Mouse (Mus musculus) neural tube, embryonic 15.5 days (tissue): ENCODE measurements around the gene Lrit2. TPM values are rescaled to one million over a fixed set of nuclear protein-coding genes. Genes with fewer than 3 reads are reported as not detected.
A peak's percentile ranks its signal among the peaks of the same experiment; 100 is the strongest.

Experiments
- ATAC-seq: fragments of 200-750 bp; cut with Nextera tagmentation; 2 replicates; pipeline ENCODE4 v1.8.0; 2017; ENCODE audit warnings: mild to moderate bottlenecking, moderate TSS enrichment, moderate library complexity; ENCODE audit not compliant: low FRiP score
- H3K27ac ChIP-seq: fragments of 300-500 bp; sonication (generic); replicated peaks from 2 replicates; pipeline ENCODE4 v1.5.1; 2015; ENCODE audit warnings: mild to moderate bottlenecking, inconsistent platforms
- H3K27me3 ChIP-seq: fragments of 300-500 bp; sonication (generic); replicated peaks from 2 replicates; pipeline ENCODE4 v1.6.1; 2015; ENCODE audit warnings: inconsistent platforms
- H3K36me3 ChIP-seq: fragments of 300-500 bp; sonication (generic); 2 replicates; pipeline ENCODE4 v1.6.1; 2015; ENCODE audit warnings: inconsistent platforms
- H3K4me1 ChIP-seq: fragments of 300-500 bp; sonication (generic); 2 replicates; pipeline ENCODE4 v1.6.1; 2015; ENCODE audit warnings: inconsistent platforms
- H3K4me2 ChIP-seq: fragments of 300-500 bp; sonication (generic); 2 replicates; pipeline ENCODE4 v1.6.1; 2015; ENCODE audit warnings: inconsistent platforms, mild to moderate bottlenecking, moderate library complexity
- H3K4me3 ChIP-seq: fragments of 300-500 bp; sonication (generic); replicated peaks from 2 replicates; pipeline ENCODE4 v1.5.1; 2015; ENCODE audit warnings: mild to moderate bottlenecking, inconsistent platforms
- H3K9ac ChIP-seq: fragments of 300-500 bp; sonication (generic); replicated peaks from 2 replicates; pipeline ENCODE4 v1.6.1; 2015; ENCODE audit warnings: mild to moderate bottlenecking, inconsistent platforms
- H3K9me3 ChIP-seq: fragments of 300-500 bp; sonication (generic); replicated peaks from 2 replicates; pipeline ENCODE4 v1.6.1; 2016; ENCODE audit warnings: inconsistent platforms
- WGBS: fragments of 180-500 bp; shearing (Covaris S2); methylation state at CpG from one replicate; pipeline ENCODE4 v1.1.7; 2015; ENCODE audit warnings: mixed read lengths; 5-methylcytosine and 5-hydroxymethylcytosine counted together
- polyA plus RNA-seq: library from polyadenylated mRNA; unstranded; fragments of >200 nt; fragmentation: Nextera tagmentation; extraction: Ambion mirVana; gene quantifications from 2 replicates; pipeline ENCODE4 v1.2.1, GENCODE M21; 2015

The Lrit2 gene
- polyA plus RNA-seq, 1 experiment from 2014 or later, result not detected

DNA sequence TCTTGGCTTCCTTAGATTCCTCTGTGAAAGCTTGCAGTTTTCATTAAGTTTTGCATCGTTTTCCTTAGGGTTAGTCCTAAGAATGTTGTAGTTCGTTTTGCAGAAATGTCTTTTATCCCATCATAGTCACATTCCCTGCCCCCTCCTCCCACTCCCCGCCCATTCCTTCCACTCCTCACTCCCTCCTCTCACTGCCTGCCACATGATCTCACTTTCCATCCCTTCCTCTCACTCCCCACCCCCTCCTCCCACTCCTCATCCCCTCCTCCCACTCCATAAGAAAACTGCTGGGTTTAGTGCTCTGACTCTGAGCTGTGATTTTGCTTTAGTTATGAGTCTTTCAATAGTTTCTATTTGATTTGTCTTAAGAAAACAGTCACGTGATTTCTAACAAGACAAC is 16.0 kb downstream of the Lrit2 start:
- Histone ChIP-seq H3K4me3 (no peak overlapping the region), H3K27ac (no peak overlapping the region), H3K9me3 (no peaks in the 10 kb centered on the region), H3K4me2 (no peak overlapping the region), H3K36me3 (no peaks in the 10 kb centered on the region), H3K4me1 (no peaks in the 10 kb centered on the region), H3K9ac (no peak overlapping the region), H3K27me3 (no peaks in the 10 kb centered on the region)
- ATAC-seq, result no peak
- 39% methylated on average over 4 of the region's 4 CpGs for WGBS

DNA sequence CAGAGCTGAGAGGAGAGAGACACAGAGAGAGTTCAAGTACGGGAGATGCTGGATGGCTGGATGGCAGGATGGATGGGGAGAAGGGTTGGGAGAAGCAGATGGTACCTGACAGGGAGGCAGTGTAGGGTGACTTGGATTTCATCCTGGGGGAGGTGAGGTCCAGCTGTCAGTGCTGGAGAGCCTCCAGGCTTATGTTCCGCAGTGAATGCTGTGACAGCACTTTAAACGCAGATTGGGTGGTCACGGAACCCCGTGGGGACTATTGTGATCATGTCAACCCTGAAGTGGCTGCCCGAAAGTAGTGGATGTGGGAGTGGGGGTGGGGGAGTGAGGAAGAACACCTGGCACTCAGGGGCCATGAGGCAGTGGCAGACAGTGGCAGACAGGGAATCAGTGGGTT is 26.7 kb downstream of the Lrit2 start:
- Histone ChIP-seq H3K27me3 (peaks cover 9% of the 10 kb centered on the region), H3K4me3 (no peak overlapping the region), H3K9me3 (no peaks in the 10 kb centered on the region), H3K4me2 (no peak overlapping the region), H3K9ac (no peak overlapping the region), H3K4me1 (peaks cover 11% of the 10 kb centered on the region), H3K36me3 (no peaks in the 10 kb centered on the region), H3K27ac (no peak overlapping the region)
- WGBS, result 55% methylated on average over 6 of the region's 6 CpGs
- ATAC-seq, result no peak

DNA sequence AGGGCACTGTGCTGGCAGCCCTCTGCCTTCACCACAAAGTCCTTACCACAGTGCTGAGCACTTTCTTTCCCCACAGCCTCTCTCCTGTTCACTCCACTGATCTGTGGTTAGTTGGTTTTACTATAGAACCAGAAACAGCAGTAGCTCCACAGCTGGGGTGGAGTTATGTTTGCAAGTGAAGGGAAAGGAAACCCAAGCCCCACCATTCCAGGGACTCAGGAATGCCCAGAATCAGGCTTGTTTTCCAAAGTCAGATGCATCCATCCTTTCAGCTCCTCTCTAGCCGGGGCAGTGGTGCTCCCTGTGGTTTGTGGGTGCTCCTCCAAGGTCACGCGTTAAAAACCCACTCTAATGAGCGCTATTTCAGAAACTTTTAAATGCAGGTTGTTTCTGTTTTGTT is 27.8 kb downstream of the Lrit2 start:
- H3K4me1 ChIP-seq, result peaks cover 11% of the 10 kb centered on the region
- H3K36me3 ChIP-seq, result no peaks in the 10 kb centered on the region
- H3K9ac ChIP-seq, result no peak overlapping the region
- H3K9me3 ChIP-seq, result no peaks in the 10 kb centered on the region
- peaks cover 10% of the 10 kb centered on the region for H3K27me3 ChIP-seq
- WGBS, result 90% methylated on average over 4 of the region's 4 CpGs
- no peak for ATAC-seq
- H3K4me3 ChIP-seq, result no peak overlapping the region
- H3K27ac ChIP-seq, result no peak overlapping the region
- H3K4me2 ChIP-seq, result no peak overlapping the region

DNA sequence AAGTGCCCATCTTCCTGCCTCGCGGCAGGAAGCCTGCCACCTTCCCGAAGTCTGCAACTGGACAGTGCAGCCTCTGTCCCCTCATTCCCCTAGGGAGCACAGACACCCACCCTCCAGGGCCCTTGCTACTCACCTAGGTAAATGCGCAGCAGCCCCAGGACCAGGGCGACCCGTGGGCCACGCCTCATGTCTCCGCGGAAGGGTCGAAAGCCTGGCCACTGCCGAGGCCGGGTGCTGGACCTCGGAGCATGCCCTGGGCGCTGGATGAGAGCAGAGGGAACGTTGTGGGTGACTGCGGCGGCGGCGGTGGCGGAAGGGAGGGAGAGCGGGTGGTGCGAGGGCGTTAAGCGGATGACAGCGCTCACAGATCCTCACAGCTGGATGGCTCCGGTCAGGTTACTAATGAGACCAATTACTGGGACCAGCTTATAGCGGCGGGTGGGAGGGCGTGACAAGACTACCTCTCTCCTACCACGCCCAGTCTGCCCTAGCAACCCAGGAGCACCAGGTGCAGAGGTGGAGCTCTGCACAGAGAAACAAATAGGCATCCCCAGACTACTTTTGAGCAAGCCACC is 30.3 kb downstream of the Lrit2 start, which contains the start of gene Cdhr1:
Cdhr1 (minus strand) TSS at position 392 of the 575 bp plus-strand sequence.
- Histone ChIP-seq H3K4me2 (peak within 1 kb of the TSS; percentile 92), H3K9me3 (no peaks in the 10 kb centered on the region), H3K4me3 (peak within 1 kb of the TSS; percentile 50), H3K36me3 (no peaks in the 10 kb centered on the region), H3K4me1 (peaks cover 11% of the 10 kb centered on the region), H3K27ac (no peak within 1 kb of the TSS), H3K9ac (peak within 1 kb of the TSS; percentile 60), H3K27me3 (peaks cover 10% of the 10 kb centered on the region)
- ATAC-seq, result peak; percentile 67
- 1% methylated on average over 29 of the region's 30 CpGs for WGBS

DNA sequence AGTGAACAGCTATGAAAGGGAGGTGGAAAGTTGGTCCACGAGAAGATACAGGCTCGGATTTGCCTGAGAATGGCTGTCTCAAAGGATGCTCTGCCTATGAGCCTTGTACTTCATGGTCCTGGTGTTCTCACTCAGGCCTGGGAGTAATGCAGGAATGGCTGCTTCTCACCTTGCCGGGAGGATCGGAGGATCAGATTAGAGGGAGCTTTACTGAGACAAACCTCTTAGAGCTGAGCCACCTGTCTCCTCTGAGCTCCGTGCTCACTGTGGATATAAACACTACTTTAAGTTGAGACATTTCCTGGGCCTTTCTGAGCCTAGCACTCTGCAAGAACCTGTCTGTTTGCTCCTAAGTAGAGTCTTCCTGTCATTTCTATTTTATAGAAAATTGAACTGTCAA is 33.8 kb downstream of the Lrit2 start:
- H3K4me2 ChIP-seq, result no peak overlapping the region
- H3K4me1 ChIP-seq, result peaks cover 11% of the 10 kb centered on the region
- ATAC-seq, result no peak
- WGBS, result 86% methylated on average over 5 of the region's 5 CpGs
- H3K27me3 ChIP-seq, result peaks cover 10% of the 10 kb centered on the region
- no peak overlapping the region for H3K27ac ChIP-seq
- H3K36me3 ChIP-seq, result no peaks in the 10 kb centered on the region
- no peak overlapping the region for H3K9ac ChIP-seq
- no peaks in the 10 kb centered on the region for H3K9me3 ChIP-seq
- no peak overlapping the region for H3K4me3 ChIP-seq

DNA sequence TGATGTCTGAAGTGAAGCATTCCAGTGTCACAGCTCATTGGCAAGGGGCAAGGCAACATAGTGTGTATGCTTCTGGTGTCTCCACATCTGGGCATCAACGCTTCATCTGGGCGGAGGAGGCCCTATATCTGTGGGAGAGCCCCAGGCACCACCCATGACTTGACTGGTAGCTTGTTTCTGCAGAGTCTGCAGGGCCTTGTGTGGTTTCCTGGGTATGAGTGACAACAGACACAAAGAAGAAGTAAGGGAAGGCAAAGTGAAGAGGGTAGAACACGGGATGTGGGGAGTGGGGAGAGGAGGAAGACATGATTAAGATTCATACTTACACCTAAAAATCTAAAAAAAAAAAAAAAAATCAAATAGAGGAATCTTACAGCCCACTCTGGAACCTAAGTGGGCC is 34.8 kb downstream of the Lrit2 start:
- WGBS, result 87% methylated on average over 3 of the region's 3 CpGs
- Histone ChIP-seq H3K27ac (no peak overlapping the region), H3K36me3 (no peaks in the 10 kb centered on the region), H3K4me3 (no peak overlapping the region), H3K9me3 (no peaks in the 10 kb centered on the region), H3K9ac (no peak overlapping the region), H3K4me1 (peaks cover 11% of the 10 kb centered on the region), H3K4me2 (no peak overlapping the region), H3K27me3 (peaks cover 10% of the 10 kb centered on the region; the same call in 1 of the 2 replicates)
- ATAC-seq, result no peak

DNA sequence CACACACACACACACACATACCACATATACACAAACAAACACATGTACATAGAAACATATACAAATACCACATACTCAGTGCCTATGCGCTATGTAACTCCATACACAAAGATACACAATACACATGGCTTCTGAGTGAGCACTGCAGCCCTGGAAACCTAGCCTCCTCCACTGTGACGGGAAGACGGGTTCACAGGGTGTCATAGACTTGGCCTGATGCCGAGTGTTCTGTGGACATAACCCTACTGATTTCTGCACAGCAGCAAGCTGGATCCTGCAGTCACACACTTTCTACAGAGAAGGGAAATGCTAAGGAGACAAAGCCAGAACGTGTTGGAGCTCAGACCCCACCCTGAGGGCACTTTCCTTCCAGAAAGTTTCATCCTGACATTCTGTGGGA is 37.0 kb downstream of the Lrit2 start:
- WGBS, result 62% methylated on average over 5 of the region's 5 CpGs
- H3K4me2 ChIP-seq, result no peak overlapping the region
- H3K27ac ChIP-seq, result no peak overlapping the region

DNA sequence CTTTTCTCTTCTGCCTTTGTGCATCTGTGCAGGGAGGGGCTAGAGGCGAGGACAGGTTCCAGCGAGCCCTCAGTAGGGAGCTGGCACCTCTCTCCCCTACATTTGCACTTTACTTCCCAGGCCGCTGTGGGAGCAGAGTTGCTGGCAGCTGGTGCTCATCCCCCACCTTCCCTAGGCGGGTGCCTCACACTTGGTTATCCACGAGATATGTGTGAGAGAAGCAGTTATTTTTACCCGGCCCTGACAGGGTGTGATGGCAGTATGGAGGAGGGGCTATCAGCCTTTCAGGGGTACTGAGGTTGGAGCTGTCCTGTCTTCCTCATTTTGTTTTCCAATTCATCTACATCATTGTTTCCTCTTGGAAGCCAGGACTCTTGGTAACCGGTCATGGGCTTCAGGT is 38.1 kb downstream of the Lrit2 start:
- no peaks in the 10 kb centered on the region for H3K27me3 ChIP-seq
- no peak overlapping the region for H3K27ac ChIP-seq
- WGBS, result 43% methylated on average over 7 of the region's 7 CpGs
- ATAC-seq, result no peak
- no peak overlapping the region for H3K4me2 ChIP-seq
- H3K36me3 ChIP-seq, result no peaks in the 10 kb centered on the region
- H3K4me1 ChIP-seq, result no peaks in the 10 kb centered on the region
- no peak overlapping the region for H3K9ac ChIP-seq
- H3K4me3 ChIP-seq, result no peak overlapping the region
- no peaks in the 10 kb centered on the region for H3K9me3 ChIP-seq

More for the DNA sequence above, 37.0 kb downstream of the Lrit2 start:
- no peaks in the 10 kb centered on the region for H3K9me3 ChIP-seq
- H3K4me3 ChIP-seq, result no peak overlapping the region
- H3K9ac ChIP-seq, result no peak overlapping the region
- no peaks in the 10 kb centered on the region for H3K36me3 ChIP-seq
- ATAC-seq, result no peak
- H3K4me1 ChIP-seq, result no peaks in the 10 kb centered on the region
- H3K27me3 ChIP-seq, result no peaks in the 10 kb centered on the region

DNA sequence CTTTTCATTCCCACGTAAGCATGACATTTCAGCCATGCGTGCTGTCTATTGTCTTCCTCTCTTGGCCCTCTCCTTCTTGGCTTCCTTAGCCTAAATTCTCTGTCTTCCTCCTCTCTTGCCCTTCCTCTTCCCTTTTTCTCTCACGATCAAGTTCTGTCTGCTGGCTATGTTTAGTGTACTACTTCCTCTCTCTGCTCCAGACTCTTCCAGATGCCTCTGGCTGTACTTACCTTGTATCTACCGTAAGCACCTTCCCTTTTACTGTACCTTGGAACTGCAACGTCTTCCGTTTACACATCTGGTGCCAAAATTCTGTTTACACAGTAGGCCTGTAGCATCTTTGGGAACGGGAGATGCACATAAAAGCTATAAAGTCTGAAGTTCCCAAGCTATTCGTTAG is 41.7 kb downstream of the Lrit2 start:
- 77% methylated on average over 8 of the region's 8 CpGs for WGBS
- Histone ChIP-seq H3K4me1 (no peaks in the 10 kb centered on the region), H3K4me2 (no peak overlapping the region), H3K9ac (no peak overlapping the region), H3K27me3 (no peaks in the 10 kb centered on the region), H3K36me3 (no peaks in the 10 kb centered on the region), H3K9me3 (no peaks in the 10 kb centered on the region), H3K27ac (no peak overlapping the region), H3K4me3 (no peak overlapping the region)
- no peak for ATAC-seq

DNA sequence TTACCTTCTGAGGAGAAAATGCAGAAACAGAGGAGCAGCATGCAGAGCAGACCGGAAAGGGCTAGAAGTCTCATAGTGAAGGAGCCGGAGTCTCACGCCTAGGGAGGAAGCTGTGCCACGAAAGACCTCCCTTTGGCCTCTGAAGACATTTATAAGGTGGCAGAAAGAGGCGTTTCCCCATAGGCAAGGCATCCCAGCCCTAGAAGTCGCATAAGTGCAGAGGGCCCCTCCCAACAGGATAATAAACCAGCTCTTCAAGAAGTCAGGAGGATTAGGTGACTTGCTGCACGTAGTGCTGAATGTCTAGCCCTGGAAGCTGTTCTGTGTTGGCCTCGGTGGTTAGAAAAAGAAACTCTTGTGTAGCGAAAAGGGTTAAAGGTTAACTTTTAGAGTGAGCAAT is 42.2 kb downstream of the Lrit2 start:
- Histone ChIP-seq H3K9me3 (no peaks in the 10 kb centered on the region), H3K36me3 (no peaks in the 10 kb centered on the region), H3K27ac (no peak overlapping the region), H3K4me1 (no peaks in the 10 kb centered on the region), H3K9ac (no peak overlapping the region), H3K27me3 (no peaks in the 10 kb centered on the region), H3K4me2 (no peak overlapping the region), H3K4me3 (no peak overlapping the region)
- 16% methylated on average over 9 of the region's 9 CpGs for WGBS
- ATAC-seq, result no peak

DNA sequence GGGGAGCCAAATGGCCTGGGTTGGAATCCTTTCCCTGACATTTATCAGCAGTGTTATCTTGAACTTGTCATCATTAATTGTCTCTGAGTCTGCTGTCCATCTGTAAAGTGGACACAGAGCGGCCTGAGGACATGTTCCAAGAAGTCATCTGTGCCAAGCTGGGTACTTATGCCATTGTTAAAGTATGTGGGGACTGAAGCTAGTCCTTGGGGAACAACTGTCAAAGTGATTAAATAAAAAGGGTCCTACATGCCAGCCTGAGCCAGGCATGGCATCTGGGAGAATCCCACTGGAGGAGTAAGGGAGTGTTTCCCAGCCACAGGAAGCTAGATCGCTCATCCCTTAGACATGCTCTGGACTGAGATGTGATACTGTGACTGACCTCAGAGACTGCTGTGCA is 42.7 kb downstream of the Lrit2 start:
- Histone ChIP-seq H3K27ac (no peak overlapping the region), H3K4me1 (no peaks in the 10 kb centered on the region), H3K4me3 (no peak overlapping the region), H3K4me2 (no peak overlapping the region), H3K9ac (no peak overlapping the region), H3K36me3 (no peaks in the 10 kb centered on the region), H3K27me3 (no peaks in the 10 kb centered on the region), H3K9me3 (no peaks in the 10 kb centered on the region)
- 62% methylated on average over 2 of the region's 2 CpGs for WGBS
- ATAC-seq, result no peak

DNA sequence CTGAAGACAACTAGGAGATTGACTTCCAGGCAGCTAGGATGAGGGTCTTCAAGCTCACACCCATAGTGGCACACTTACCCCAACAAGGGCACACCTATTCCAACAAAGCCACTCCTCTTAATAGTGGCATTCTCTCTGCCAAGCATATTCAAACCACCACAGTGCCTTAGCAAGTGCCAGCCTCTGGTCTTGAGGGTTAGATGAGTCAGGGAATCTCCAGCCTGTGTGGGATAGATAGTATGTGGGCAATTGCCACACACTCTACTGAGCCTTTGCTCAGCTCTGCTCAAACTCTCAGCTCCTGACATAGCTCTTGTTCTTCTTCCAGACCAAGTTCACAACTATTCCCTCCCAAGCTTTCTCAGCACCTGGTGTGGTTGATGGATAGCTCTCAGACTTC is 43.6 kb downstream of the Lrit2 start:
- no peak overlapping the region for H3K27ac ChIP-seq
- no peaks in the 10 kb centered on the region for H3K4me1 ChIP-seq
- H3K9me3 ChIP-seq, result no peaks in the 10 kb centered on the region
- no peaks in the 10 kb centered on the region for H3K27me3 ChIP-seq
- no peak overlapping the region for H3K4me3 ChIP-seq
- ATAC-seq, result no peak
- no peaks in the 10 kb centered on the region for H3K36me3 ChIP-seq
- H3K9ac ChIP-seq, result no peak overlapping the region
- no peak overlapping the region for H3K4me2 ChIP-seq

DNA sequence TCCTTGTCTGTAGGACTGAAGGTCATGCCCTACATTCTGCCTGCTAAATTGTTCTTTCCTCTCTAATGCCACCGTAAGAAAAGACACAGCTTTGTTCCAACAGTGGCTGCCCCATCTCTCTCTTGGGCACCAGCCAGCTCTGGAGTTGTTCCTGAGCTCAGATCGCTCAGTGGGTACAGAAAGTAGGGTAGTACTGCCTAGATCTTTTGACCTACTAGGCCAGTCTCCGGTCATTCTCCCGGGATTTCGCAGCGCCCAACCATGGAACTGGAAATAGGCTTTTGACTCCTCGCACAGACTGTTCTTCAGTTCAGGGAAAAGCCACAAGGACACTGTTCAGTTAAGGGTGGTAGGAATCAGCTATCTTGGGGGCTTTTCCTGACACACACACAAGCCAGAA is 45.2 kb downstream of the Lrit2 start:
- no peak overlapping the region for H3K27ac ChIP-seq
- no peak overlapping the region for H3K4me3 ChIP-seq
- H3K9ac ChIP-seq, result no peak overlapping the region
- 92% methylated on average over 7 of the region's 7 CpGs for WGBS
- no peaks in the 10 kb centered on the region for H3K27me3 ChIP-seq
- no peaks in the 10 kb centered on the region for H3K4me1 ChIP-seq
- no peak for ATAC-seq
- H3K36me3 ChIP-seq, result 0 out of 2 replicates have a peak, but pooled peaks cover 4% of the 10 kb centered on the region
- no peaks in the 10 kb centered on the region for H3K9me3 ChIP-seq
- H3K4me2 ChIP-seq, result no peak overlapping the region
